Mouse (Mus musculus) midbrain, embryonic 10.5 days (tissue): Measurements from ENCODE around the gene Syk. TPM values are rescaled to one million over a fixed set of nuclear protein-coding genes. Genes with fewer than 3 reads are reported as not detected.
A peak's percentile ranks its signal among the peaks of the same experiment; 100 is the strongest.

Source experiments
- DNase-seq: peaks from one replicate; pipeline ENCODE4 v3.0.0-alpha.2; 2017; ENCODE audit warnings: low spot score
- H3K27ac ChIP-seq: fragments of 300-500 bp; sonication (generic); replicated peaks from 2 replicates; pipeline ENCODE4 v1.5.1; 2016; ENCODE audit warnings: mild to moderate bottlenecking
- H3K27me3 ChIP-seq: fragments of 300-500 bp; sonication (generic); 2 replicates; pipeline ENCODE4 v1.6.1; 2016; ENCODE audit warnings: low read depth, mild to moderate bottlenecking; ENCODE audit not compliant: poor library complexity, severe bottlenecking
- H3K36me3 ChIP-seq: fragments of 300-500 bp; sonication (generic); 2 replicates; pipeline ENCODE4 v1.6.1; 2016; ENCODE audit warnings: mild to moderate bottlenecking, moderate library complexity
- H3K4me1 ChIP-seq: fragments of 300-500 bp; sonication (generic); 2 replicates; pipeline ENCODE4 v1.6.1; 2016
- H3K4me3 ChIP-seq: fragments of 300-500 bp; sonication (generic); 2 replicates; pipeline ENCODE4 v1.5.1; 2016; ENCODE audit warnings: mild to moderate bottlenecking, moderate library complexity
- H3K9me3 ChIP-seq: fragments of 300-500 bp; sonication (generic); replicated peaks from 2 replicates; pipeline ENCODE4 v1.6.1; 2016; ENCODE audit warnings: mild to moderate bottlenecking
- WGBS: fragments of 180-500 bp; shearing (Covaris S2); methylation state at CpG from one replicate; pipeline ENCODE4 v1.1.7; 2016; 5-methylcytosine and 5-hydroxymethylcytosine counted together
- polyA plus RNA-seq: library from polyadenylated mRNA; unstranded; fragments of >200 nt; fragmentation: Nextera tagmentation; extraction: Ambion mirVana; gene quantifications from 2 replicates; pipeline ENCODE4 v1.2.1, GENCODE M21; 2016

The Syk gene
- polyA plus RNA-seq, 1 experiment from 2014 or later: 2.3 TPM

DNA sequence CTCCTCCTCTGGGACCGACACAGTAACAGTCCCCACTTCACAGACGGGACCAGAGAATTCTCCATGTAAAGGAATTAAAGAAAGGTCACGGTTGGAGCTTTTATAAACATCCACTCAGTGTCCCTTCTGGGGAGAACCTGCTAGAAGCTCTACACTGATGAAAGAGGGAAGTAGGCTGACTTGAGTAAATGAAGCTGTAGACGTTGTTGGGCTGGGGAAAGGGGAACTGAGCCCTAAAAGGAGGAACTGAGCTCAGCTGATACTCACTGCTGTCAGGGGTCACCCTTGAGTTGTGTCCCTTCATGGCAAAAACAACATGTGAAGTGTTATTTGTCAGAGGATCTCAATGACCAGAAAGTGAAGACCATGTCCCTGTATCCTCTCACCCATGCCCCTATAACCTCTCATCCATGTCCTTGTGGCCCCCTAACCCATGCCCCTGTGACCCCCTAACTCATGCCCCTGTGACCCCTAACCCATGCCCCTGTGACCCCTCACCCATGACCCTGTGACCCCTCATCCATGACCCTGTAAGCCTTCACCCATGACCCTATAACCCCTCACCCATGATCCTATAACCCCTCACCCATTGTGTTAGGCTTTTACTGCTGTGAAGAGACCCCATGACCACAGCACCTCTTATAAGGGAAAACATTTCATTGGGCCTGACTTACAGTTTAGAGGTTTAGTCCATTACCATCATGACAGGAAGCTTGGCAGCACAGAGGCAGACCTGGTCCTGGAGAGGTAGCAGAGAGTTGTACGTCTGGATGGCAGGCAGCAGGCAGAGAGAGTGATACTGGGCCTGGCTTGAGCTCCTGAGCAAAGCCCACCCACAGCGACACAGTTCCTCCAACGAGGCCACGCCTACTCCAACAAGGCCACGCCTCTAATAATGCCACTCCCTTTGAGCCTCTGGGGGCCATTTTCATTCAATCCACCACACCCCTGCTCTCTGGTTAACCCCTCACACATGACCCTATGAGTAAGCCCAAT is 10.2 kb upstream of the Syk start:
- Histone ChIP-seq H3K27me3 (no peaks in the 10 kb centered on the region; the same call in 1 of the 2 replicates), H3K36me3 (no peaks in the 10 kb centered on the region), H3K4me3 (no peak overlapping the region), H3K9me3 (no peaks in the 10 kb centered on the region), H3K4me1 (peaks cover 12% of the 10 kb centered on the region), H3K27ac (no peak overlapping the region)
- no peak for DNase-seq
- 79% methylated on average over 9 of the region's 9 CpGs for WGBS

DNA sequence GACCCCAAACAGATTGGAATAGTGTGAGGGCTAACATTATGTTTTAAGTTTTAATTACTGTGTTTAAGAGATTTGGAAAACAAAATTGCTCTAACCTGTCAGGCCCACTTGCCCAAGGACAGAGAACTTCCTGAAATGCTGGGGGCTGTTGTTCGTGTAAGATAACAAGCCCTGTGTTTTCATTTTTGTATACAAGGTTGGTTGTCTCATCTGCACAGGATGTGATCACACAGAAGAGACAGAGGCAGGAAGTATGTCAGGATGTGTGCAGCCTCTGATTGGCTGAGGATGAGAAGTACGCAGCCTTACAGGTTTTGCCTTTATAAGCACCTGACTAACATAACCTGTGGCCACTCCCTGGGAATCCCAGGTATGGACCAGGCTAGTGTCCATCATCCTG is 8.7 kb upstream of the Syk start:
- Histone ChIP-seq H3K27me3 (no peaks in the 10 kb centered on the region; the same call in 1 of the 2 replicates), H3K4me1 (peaks cover 15% of the 10 kb centered on the region), H3K9me3 (no peaks in the 10 kb centered on the region), H3K4me3 (no peak overlapping the region), H3K36me3 (no peaks in the 10 kb centered on the region), H3K27ac (no peak overlapping the region)
- WGBS: 89% methylated on average over 2 of the region's 2 CpGs
- DNase-seq: no peak

DNA sequence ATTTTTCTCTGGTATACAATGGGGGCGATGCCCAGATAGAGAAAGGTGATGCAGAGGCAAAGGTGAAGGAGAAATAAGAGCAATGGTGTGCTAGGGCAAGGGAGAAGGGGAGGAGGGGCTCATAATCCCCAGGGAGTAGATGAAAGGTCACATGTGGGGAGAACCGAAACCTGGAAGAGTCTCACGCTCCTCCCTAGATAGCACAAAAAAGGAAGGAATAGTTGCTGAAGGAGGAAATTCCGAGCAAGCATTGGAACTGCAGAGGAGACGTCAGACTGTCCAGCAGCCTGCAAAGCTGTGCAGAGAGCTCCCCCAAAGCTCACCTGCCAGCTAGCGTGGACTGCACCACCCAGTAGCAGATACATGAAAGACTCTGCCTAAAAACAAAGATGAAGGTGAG is 7.5 kb upstream of the Syk start:
- H3K36me3 ChIP-seq: no peaks in the 10 kb centered on the region
- H3K4me1 ChIP-seq: peaks cover 15% of the 10 kb centered on the region
- no peak for DNase-seq
- WGBS: 81% methylated on average over 6 of the region's 6 CpGs
- no peak overlapping the region for H3K4me3 ChIP-seq
- H3K9me3 ChIP-seq: no peaks in the 10 kb centered on the region
- no peaks in the 10 kb centered on the region; the same call in 1 of the 2 replicates for H3K27me3 ChIP-seq
- no peak overlapping the region for H3K27ac ChIP-seq

DNA sequence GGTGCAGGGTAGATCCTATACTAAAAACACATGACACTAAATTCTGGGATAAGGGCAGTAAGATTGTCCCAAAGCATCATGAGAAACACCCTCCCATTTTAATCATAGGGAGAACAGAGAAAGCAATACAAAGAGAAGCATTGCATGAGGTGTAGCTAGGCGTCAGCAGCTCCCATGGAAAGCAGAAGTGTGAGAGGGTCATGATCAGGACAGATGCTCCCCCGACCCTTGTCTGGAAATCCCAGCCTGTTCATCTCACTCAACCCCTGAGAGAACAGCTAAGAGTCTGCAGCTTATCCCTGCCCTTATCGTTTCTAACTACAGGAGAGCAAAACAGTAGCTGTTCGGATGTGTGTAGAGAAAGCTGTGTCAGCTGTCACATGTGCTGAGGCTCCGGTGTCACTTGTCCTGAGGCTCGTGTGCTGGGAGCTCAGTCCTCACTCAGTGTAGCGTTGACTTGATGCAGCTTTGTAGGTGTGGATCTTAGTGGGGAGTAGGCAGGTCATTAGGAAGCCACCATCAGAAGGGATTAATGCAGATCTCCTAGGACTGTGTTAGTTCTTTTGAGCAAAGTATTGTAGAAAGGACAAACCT is 6.9 kb upstream of the Syk start:
- 71% methylated on average over 7 of the region's 7 CpGs for WGBS
- DNase-seq: no peak

DNA sequence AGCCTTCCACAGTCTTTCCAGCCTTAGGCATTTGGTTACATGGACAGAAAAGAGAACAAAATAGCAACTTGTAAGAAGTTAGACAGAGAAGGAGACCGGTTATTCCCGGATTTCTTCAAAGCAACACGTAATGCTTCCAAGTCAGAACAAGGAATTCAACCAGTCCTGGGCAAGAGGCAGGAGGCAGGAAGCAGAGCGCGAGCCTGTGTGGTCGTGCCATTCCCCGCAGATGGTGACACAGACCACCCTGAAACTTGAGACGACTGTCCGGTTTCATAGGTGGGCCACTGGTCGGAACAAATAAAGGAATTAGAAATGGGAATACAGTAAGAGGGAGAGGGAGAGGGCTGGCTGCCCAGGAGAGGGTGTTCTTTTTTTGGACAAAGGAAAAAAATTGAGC is 6.1 kb upstream of the Syk start:
- Histone ChIP-seq H3K27me3 (peaks cover 6% of the 10 kb centered on the region), H3K4me1 (peaks cover 15% of the 10 kb centered on the region), H3K4me3 (no peak overlapping the region), H3K36me3 (no peaks in the 10 kb centered on the region), H3K27ac (no peak overlapping the region; the same call in 1 of the 2 replicates), H3K9me3 (no peaks in the 10 kb centered on the region)
- WGBS: 63% methylated on average over 10 of the region's 10 CpGs
- no peak for DNase-seq

More for the DNA sequence above, 6.9 kb upstream of the Syk start:
- peaks cover under 1% of the 10 kb centered on the region; the same call in 1 of the 2 replicates for H3K27me3 ChIP-seq
- H3K4me1 ChIP-seq: peaks cover 15% of the 10 kb centered on the region
- no peaks in the 10 kb centered on the region for H3K36me3 ChIP-seq
- no peak overlapping the region for H3K27ac ChIP-seq
- H3K4me3 ChIP-seq: no peak overlapping the region
- no peaks in the 10 kb centered on the region for H3K9me3 ChIP-seq

DNA sequence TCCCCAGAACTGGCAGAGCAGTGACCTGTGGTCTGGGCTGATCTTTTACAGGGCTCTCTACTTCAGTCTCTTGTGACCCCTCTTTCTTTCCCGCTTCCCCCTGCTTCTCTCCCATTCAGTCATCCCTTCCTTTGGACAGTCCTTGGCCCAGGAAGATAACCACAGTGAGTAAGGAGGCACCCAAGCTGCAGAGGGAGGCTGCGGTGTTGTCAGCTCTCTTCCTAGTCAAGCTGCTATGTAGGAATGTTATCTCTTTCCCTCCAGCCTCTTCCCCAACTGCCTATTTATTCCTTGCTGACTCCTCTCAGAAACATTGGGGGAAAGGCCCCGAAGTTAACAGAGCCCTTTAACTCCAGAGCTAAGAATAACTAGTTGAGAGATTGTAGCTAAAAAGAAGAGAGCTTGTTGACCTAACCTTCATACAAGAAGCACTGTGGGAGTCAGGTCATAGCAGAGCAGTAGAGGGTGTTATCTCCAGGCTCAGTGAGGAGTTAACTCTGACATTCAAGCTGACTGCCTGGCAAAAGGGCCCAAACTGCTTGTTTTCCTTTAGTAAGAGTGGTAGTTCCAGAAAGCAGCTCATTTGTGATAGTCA is 5.5 kb upstream of the Syk start:
- H3K27me3 ChIP-seq: peaks cover 12% of the 10 kb centered on the region
- H3K36me3 ChIP-seq: no peaks in the 10 kb centered on the region
- 63% methylated on average over 3 of the region's 3 CpGs for WGBS
- no peak overlapping the region; the same call in 1 of the 2 replicates for H3K27ac ChIP-seq
- H3K9me3 ChIP-seq: no peaks in the 10 kb centered on the region
- peaks cover 15% of the 10 kb centered on the region for H3K4me1 ChIP-seq
- no peak overlapping the region for H3K4me3 ChIP-seq
- DNase-seq: no peak

DNA sequence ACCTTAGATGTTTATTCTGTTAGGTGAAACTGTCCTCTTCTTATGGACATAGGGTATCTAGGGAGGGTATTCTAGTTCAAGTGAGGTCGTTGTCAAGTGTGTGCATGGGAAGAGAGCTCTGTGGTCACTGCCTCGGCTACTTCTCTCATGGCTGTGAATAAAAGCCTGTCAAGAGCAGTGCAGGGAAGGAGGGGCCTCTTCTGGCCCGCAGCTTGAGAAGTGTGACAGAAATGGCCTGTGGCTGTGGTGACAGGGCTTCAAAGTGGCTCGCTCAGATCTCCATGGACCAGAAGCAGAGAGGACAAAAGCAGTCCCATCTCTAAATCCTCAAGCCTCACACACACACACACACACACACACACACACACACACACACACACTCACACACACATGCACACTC is 5.0 kb upstream of the Syk start:
- DNase-seq: no peak
- peaks cover 17% of the 10 kb centered on the region for H3K27me3 ChIP-seq
- H3K9me3 ChIP-seq: no peaks in the 10 kb centered on the region
- peaks cover 17% of the 10 kb centered on the region for H3K4me1 ChIP-seq
- no peak overlapping the region for H3K27ac ChIP-seq
- WGBS: 38% methylated on average over 4 of the region's 4 CpGs
- H3K4me3 ChIP-seq: no peak overlapping the region
- H3K36me3 ChIP-seq: no peaks in the 10 kb centered on the region

DNA sequence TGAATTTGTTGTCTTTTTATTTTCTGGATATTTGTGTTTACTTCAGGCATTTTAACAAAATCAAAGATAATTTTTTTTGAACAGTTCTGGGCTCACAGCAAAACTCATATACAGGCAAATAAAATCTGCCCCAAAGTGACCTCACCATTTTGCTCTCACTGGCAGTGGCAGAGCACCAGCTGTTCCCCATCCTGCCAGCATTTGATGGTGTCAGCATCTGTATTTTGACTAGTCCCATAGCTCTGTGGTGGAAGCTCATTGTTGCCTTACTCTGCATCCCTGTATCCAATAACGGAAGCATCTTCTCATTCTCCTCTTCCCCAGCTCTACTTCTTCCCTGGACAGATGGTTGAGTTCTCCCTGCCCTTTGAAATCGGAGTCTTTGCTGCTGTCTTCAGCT is 4.2 kb upstream of the Syk start:
- 83% methylated on average over 2 of the region's 2 CpGs for WGBS
- no peak for DNase-seq
- Histone ChIP-seq H3K9me3 (no peaks in the 10 kb centered on the region), H3K4me3 (no peak overlapping the region), H3K4me1 (peaks cover 24% of the 10 kb centered on the region), H3K27ac (no peak overlapping the region), H3K27me3 (peaks cover 26% of the 10 kb centered on the region), H3K36me3 (no peaks in the 10 kb centered on the region)

DNA sequence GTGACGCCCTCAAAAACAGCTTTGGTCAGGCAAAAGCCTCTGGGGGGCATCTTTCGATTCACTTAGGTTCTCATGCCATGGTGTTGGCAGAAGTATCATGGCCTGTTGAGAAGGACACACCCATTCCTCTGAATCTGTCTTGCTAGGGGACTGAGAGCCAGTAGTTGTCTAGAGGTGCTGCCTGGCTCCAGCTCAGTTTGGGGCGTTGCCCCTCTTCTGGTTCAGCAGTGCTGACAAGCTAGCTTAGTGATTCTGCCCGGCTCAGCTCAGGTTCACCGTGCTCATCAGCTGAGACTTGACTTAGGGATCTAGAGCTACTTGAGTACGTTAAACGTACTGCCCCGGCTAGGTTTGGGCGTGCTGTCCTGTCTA is 481 bp upstream of the Syk start:
- Histone ChIP-seq H3K27me3 (peaks cover 43% of the 10 kb centered on the region), H3K36me3 (no peaks in the 10 kb centered on the region), H3K9me3 (no peaks in the 10 kb centered on the region), H3K27ac (no peak overlapping the region), H3K4me3 (peak overlapping the region; percentile 72), H3K4me1 (peaks cover 23% of the 10 kb centered on the region)
- 20% methylated on average over 9 of the region's 9 CpGs for WGBS
- no peak for DNase-seq

DNA sequence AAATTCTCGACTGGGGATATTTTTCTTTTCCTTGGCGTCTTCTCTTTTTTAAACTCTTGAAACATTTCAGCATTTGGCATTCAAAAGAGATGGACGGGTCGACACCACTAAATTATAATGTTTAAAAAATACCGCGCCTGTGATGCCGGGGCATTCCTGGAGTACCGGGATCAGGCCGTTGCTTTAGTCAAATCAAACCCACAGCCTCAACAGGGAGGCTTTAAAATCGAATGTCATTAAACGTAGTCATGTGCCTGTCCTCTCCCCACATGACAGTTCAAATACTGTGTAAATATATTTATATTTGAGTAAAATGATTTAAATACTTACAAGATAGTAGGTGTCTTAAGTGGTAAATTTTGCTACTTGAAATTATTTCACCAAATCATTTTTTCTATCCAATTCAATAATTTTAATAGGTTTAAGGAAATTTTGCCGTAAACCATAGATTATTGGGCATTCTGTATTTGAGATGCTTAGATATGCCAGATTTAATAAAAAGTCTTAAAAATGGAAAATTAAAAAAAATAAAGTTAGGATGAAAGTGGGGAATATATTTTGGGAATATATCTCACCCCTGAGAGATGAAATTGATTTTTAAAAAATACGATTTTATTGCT is 1.1 kb downstream of the Syk start:
- peak overlapping the region; percentile 72 for H3K4me3 ChIP-seq
- no peaks in the 10 kb centered on the region for H3K36me3 ChIP-seq
- no peak for DNase-seq
- no peak overlapping the region for H3K27ac ChIP-seq
- no peaks in the 10 kb centered on the region for H3K9me3 ChIP-seq
- H3K4me1 ChIP-seq: peaks cover 14% of the 10 kb centered on the region
- peaks cover 43% of the 10 kb centered on the region for H3K27me3 ChIP-seq
- WGBS: 27% methylated on average over 13 of the region's 13 CpGs

DNA sequence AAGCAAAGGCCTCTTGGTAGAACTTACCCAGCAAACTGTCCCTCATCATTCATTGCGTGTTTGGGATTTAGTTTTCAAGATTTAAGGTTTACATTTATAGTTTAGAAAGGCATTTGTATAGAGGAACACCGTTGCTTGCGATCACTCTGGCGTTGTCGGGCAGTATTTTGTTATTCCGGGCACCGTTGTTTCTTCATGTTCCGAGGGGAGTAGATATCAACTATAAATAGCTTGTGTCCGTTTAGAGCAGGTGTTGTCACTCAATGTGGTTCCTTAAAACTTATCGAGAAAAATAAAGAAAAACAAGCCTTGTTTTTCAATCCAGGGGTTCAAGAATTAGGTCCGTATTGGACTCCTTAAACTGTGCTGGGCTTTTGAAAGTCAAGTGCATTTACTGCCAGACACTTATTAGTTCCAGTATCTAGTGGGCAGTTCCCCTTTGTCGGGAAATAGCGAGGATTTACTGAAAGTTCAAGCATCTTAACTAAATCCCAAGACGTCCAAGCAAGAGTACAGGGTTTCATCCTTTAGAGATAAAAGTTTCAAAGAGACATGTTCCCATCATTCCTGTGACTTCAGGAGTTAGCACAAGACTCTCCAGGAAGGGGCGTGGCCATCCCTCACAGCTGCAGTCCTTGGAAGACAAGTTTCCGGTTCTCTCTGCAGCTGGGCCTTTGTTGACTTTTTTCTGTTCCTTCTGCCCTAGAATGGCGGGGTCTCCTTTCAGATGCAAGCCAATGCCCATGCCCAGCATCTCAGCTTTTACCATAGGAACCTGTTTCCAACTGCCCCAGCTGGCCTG is 1.9 kb downstream of the Syk start:
- no peak overlapping the region for H3K4me3 ChIP-seq
- peaks cover 14% of the 10 kb centered on the region for H3K4me1 ChIP-seq
- no peak overlapping the region for H3K27ac ChIP-seq
- no peaks in the 10 kb centered on the region for H3K36me3 ChIP-seq
- H3K9me3 ChIP-seq: no peaks in the 10 kb centered on the region
- DNase-seq: peak; percentile 31
- 74% methylated on average over 17 of the region's 17 CpGs for WGBS
- peaks cover 43% of the 10 kb centered on the region for H3K27me3 ChIP-seq

DNA sequence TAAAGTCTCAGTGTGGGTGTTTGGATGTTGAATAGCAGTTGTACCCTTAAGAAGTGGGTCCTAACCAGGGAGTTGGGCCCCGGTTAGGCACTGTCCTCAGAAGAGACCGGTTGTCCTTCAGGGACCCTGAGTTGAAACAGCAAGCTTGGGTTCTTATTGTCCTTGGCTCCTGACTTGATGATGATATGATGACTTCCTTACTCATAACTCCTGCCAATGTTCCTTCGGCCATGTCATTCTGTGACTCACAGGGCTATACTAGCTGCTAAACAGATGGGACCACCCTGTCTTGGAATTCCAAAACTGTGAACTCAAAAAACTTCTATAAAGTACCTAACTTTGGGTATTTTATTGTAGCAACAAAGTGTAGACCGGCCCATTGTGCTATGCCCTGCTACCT is 4.8 kb downstream of the Syk start:
- peaks cover 27% of the 10 kb centered on the region for H3K27me3 ChIP-seq
- no peak overlapping the region for H3K27ac ChIP-seq
- WGBS: 92% methylated on average over 4 of the region's 4 CpGs
- H3K36me3 ChIP-seq: no peaks in the 10 kb centered on the region
- H3K4me1 ChIP-seq: peaks cover 13% of the 10 kb centered on the region
- H3K4me3 ChIP-seq: no peak overlapping the region
- DNase-seq: no peak
- H3K9me3 ChIP-seq: no peaks in the 10 kb centered on the region
